Mouse (Mus musculus) liver, adult 2 months (tissue): Measurements from ENCODE around the gene Pla2g2d. TPM values are rescaled to one million over a fixed set of nuclear protein-coding genes. Genes with fewer than 3 reads are reported as not detected.

Experiments used
- DNase-seq: peaks from one replicate; pipeline ENCODE4 v3.0.0-alpha.2; 2011; ENCODE audit warnings: low read depth, low spot score; ENCODE audit errors: extremely low read depth
- H3K27ac ChIP-seq: fragments of 200-500 bp; replicated peaks from 2 replicates; pipeline ENCODE4 v1.5.1; 2012; ENCODE audit warnings: low read depth, mild to moderate bottlenecking, control low read depth, inconsistent platforms, low read length; ENCODE audit not compliant: insufficient read depth
- H3K27me3 ChIP-seq: fragments of 200-500 bp; 2 replicates; pipeline ENCODE4 v1.6.1; 2012; ENCODE audit warnings: mild to moderate bottlenecking, moderate library complexity, low read length, inconsistent platforms; ENCODE audit not compliant: control insufficient read depth, insufficient read depth
- H3K36me3 ChIP-seq: fragments of 200-500 bp; 2 replicates; pipeline ENCODE4 v1.6.1; 2012; ENCODE audit warnings: low read length, inconsistent platforms; ENCODE audit not compliant: control insufficient read depth, insufficient read depth
- H3K4me1 ChIP-seq: fragments of 200-500 bp; 2 replicates; pipeline ENCODE4 v1.6.1; 2011; ENCODE audit warnings: low read length; ENCODE audit not compliant: control insufficient read depth, insufficient read depth
- H3K4me3 ChIP-seq: fragments of 200-500 bp; 2 replicates; pipeline ENCODE4 v1.5.1; 2011; ENCODE audit warnings: low read depth, mild to moderate bottlenecking, control low read depth, low read length, moderate library complexity; ENCODE audit not compliant: insufficient read depth
- H3K79me2 ChIP-seq: fragments of 200-500 bp; 2 replicates; pipeline ENCODE4 v1.6.1; 2012; ENCODE audit warnings: inconsistent platforms, mild to moderate bottlenecking, low read length, moderate library complexity; ENCODE audit not compliant: control insufficient read depth, insufficient read depth
- H3K9ac ChIP-seq: fragments of 200-500 bp; 2 replicates; pipeline ENCODE4 v1.6.1; 2012; ENCODE audit warnings: low read depth, mild to moderate bottlenecking, control low read depth, inconsistent platforms, low read length
- CTCF ChIP-seq: fragments of 200-500 bp; IDR thresholded peaks from 2 replicates; pipeline ENCODE4 v1.5.1; 2011; ENCODE audit warnings: low read depth, low read length, control low read depth
- POLR2A ChIP-seq: fragments of 200-500 bp; IDR thresholded peaks from 2 replicates; pipeline ENCODE4 v1.6.1; 2011; ENCODE audit warnings: low read length, control low read depth; ENCODE audit not compliant: insufficient read depth; ENCODE audit errors: extremely low read depth
- WGBS: fragments of 180-500 bp; shearing (Covaris S2); methylation state at CpG from one replicate; pipeline ENCODE4 v1.1.7; 2018; 5-methylcytosine and 5-hydroxymethylcytosine counted together
- polyA plus RNA-seq: library from polyadenylated mRNA; depleted of rRNA; stranded (reverse); fragments of >200 nt; gene quantifications from 2 replicates; pipeline ENCODE4 v1.2.3, GENCODE M21; 2012
- total RNA-seq: library from RNA; depleted of rRNA; stranded (reverse); fragments of >200 nt; gene quantifications from 2 replicates; pipeline ENCODE4 v1.2.3, GENCODE M21; 2014

Pla2g2d gene
- total and polyA plus RNA-seq, 2 experiments = not detected

DNA sequence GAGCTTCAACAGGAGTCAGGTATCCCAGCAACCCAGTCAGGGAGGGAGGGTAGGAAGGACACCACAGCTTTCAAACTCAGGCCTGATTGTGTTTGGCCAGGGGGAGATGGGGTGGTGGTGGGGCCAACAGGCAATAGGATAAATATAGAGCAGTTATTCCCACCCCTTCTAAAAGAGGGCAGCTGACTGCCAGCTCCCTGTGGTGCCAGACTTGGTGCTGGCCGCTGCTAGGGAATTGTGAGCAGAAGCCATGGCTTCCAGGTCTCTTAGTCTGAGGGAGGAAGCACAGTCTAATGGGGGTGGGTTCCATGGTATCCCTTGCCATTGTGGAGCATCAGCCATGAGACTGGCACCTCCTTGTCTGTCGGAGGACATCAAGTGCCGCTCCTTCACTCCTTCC is 21.9 kb upstream of the Pla2g2d start:
- no peak for DNase-seq
- H3K27me3 ChIP-seq = no peaks in the 10 kb centered on the region; the same call in 1 of the 2 replicates
- no peak overlapping the region for H3K4me3 ChIP-seq
- no peak overlapping the region for H3K9ac ChIP-seq
- 93% methylated on average over 3 of the region's 3 CpGs for WGBS
- H3K79me2 ChIP-seq = no peaks in the 10 kb centered on the region
- no peaks in the 10 kb centered on the region for H3K4me1 ChIP-seq
- no peak for TF ChIP-seq POLR2A
- no peaks in the 10 kb centered on the region for H3K36me3 ChIP-seq
- H3K27ac ChIP-seq = no peak overlapping the region

DNA sequence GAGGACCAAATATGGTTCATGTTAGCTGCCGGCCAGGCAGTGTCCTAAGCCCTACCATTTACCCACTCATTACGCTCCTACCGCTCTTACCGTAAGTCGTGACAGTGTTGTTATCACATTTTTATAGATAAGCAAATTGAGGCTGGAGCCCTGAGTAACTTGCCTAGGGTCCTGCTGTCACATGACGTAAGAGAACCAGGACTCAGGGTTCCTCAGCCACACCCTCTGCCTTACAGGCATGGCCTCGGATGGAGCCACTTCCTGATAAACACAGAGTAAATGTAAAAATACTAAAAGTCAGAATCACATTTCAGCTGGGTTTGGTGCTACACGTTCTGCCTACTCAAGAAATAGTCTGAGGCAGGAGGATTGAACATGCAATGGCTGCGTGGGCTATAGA is 21.1 kb upstream of the Pla2g2d start:
- H3K36me3 ChIP-seq = no peaks in the 10 kb centered on the region
- no peak overlapping the region for H3K4me3 ChIP-seq
- 77% methylated on average over 9 of the region's 9 CpGs for WGBS
- no peak overlapping the region for H3K27ac ChIP-seq
- H3K4me1 ChIP-seq = no peaks in the 10 kb centered on the region
- DNase-seq = no peak
- H3K79me2 ChIP-seq = no peaks in the 10 kb centered on the region
- TF ChIP-seq POLR2A (no peak), CTCF (no peak)
- no peaks in the 10 kb centered on the region; the same call in 1 of the 2 replicates for H3K27me3 ChIP-seq
- no peak overlapping the region for H3K9ac ChIP-seq

DNA sequence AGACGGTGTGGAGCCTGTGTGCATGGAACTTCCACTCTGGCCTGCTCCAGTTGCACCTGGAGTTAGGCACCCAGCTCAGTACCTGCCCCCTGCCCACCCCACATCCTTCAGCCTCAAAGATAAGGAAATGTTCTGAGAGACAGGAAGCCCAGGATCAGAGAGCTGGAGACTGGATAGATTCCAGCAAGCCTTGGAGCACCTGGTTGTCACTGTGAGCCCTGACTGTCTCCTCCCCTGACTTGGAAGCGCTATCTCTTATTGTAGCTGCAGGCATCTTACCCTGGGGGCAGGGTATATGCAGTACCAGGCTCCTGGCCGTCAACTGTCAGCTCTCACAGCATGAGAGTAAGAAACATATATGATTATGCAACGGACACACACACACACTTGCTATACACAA is 20.1 kb upstream of the Pla2g2d start:
- Histone ChIP-seq H3K4me3 (no peak overlapping the region), H3K4me1 (no peaks in the 10 kb centered on the region), H3K27me3 (no peaks in the 10 kb centered on the region; the same call in 1 of the 2 replicates), H3K36me3 (no peaks in the 10 kb centered on the region), H3K9ac (no peak overlapping the region), H3K79me2 (no peaks in the 10 kb centered on the region), H3K27ac (no peak overlapping the region)
- 72% methylated on average over 4 of the region's 4 CpGs for WGBS
- DNase-seq = no peak
- TF ChIP-seq CTCF = no peak
- TF ChIP-seq POLR2A = no peak

- Histone ChIP-seq H3K27ac (no peak overlapping the region), H3K4me3 (no peak overlapping the region), H3K79me2 (no peaks in the 10 kb centered on the region), H3K4me1 (no peaks in the 10 kb centered on the region), H3K9ac (no peak overlapping the region), H3K36me3 (no peaks in the 10 kb centered on the region), H3K27me3 (no peaks in the 10 kb centered on the region; the same call in 1 of the 2 replicates)
- TF ChIP-seq CTCF (no peak), POLR2A (no peak)
- DNase-seq = no peak
- 85% methylated on average over 11 of the region's 11 CpGs for WGBS
Observed at GRCm38 (mm10) chr4:138755983-138756382, 19.6 kb upstream of the Pla2g2d start.

DNA sequence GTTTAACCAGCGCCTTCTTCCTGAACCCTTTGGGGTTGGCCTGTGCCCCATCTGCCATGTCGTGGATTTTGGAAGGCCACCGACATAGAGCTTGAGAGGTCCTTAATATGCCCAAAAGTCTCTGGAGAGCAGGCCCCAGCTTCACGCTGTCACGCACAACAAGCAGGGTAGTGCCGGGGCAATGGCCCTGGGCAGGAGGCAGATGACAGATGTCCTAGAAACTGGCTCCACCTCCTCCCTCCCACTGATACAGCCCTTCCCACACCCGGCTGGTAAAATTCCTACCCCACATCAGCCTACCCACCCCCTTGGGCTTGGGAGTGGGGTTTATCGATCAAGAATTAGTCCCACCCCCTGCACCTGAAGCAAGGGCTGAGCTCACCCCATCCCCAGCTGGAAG is 18.1 kb upstream of the Pla2g2d start, which contains the start of gene Pla2g2f:
Pla2g2f (minus strand) TSS at position 211 of the 400 bp plus-strand sequence.
- no peak for DNase-seq
- no peaks in the 10 kb centered on the region for H3K4me1 ChIP-seq
- no peak within 1 kb of the TSS for H3K4me3 ChIP-seq
- H3K27me3 ChIP-seq = no peaks in the 10 kb centered on the region; the same call in 1 of the 2 replicates
- H3K9ac ChIP-seq = no peak within 1 kb of the TSS
- no peaks in the 10 kb centered on the region for H3K79me2 ChIP-seq
- no peaks in the 10 kb centered on the region for H3K36me3 ChIP-seq
- TF ChIP-seq POLR2A (no peak), CTCF (no peak)
- 90% methylated on average over 8 of the region's 8 CpGs for WGBS
- no peak within 1 kb of the TSS for H3K27ac ChIP-seq

DNA sequence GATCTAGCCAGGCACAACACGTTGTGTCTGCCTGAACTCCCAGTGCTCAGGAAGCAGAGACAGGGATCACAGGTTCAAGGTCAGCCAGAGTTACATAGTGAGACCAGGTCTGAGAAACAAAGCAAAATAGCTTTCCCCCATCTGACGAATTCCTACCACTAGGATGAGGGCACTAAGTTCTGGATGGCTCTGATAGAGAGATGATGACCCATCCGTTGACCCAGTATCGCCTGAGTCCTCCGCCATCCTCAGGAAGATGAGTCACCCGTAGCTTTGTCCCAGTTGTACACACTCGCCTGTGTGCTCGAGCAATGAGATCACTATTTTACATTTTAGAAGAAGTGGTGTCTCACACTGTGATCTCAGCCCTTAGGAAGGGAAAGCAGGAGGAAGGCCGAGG is 13.3 kb upstream of the Pla2g2d start:
- DNase-seq = no peak
- Histone ChIP-seq H3K4me1 (no peaks in the 10 kb centered on the region), H3K36me3 (no peaks in the 10 kb centered on the region), H3K4me3 (no peak overlapping the region), H3K27ac (no peak overlapping the region), H3K27me3 (no peaks in the 10 kb centered on the region), H3K79me2 (no peaks in the 10 kb centered on the region), H3K9ac (no peak overlapping the region)
- 57% methylated on average over 9 of the region's 9 CpGs for WGBS
- TF ChIP-seq CTCF = no peak
- TF ChIP-seq POLR2A = no peak
